ENCODE assay signal across 10 mouse cellular contexts in the genomic region with DNA sequence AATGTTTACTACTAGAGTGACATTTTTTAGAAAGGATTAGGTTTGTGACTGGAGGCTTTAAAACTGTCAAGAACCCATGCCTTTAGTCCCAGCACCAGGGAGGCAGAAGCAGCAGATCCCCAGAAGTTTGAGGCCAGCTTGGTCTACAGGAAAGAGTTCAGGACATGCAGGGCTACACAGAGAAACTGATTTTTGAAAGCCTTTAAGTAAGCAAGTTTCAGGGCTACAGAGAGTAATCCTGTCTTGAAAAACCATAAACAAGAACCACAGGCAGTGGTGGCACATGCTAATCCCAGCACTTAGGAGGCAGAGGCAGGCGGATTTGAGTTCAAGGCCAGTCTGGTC. TPM values are rescaled to one million over a fixed set of nuclear protein-coding genes. Genes with fewer than 3 reads are reported as not detected.
DNase-seq lines count a peak whose midpoint lies in the region; ATAC-seq and TF ChIP-seq lines count a peak whose summit lies in the region.
"Had no signal": no experiment of that assay in that cellular context is flagged by ENCODE, and none has a peak within 500 bp of the region (broad histone marks: within the 10 kb centered on the region; RNA-seq: fewer than 3 reads in every experiment).

No protein-coding gene starts in this region.

- H3K4me3 ChIP-seq in heart, adult 2 months: no peak overlapping the region
- H3K4me3 ChIP-seq in stomach, embryonic 14.5 days (ENCODE audit: low read depth, low read length): no peak overlapping the region
- H3K4me3 ChIP-seq in stomach, postnatal 0 days (ENCODE audit: low read depth, low read length): no peak overlapping the region
- no peak overlapping the region for H3K4me3 ChIP-seq in limb, embryonic 11.5 days (ENCODE audit: low read depth, low read length)
- H3K4me3 ChIP-seq in thymus, adult 2 months (ENCODE audit: control insufficient read depth, insufficient read depth, low read length): no peak overlapping the region
- H3K4me3 ChIP-seq: erythroblast, embryonic 14.5 days had no signal

- no peak for TF ChIP-seq CTCF in heart, adult 2 months (IDR thresholded peaks at IDR 0.05)
- TF ChIP-seq CTCF in stomach, postnatal 0 days (IDR thresholded peaks at IDR 0.05; ENCODE audit: low read depth): no peak
- TF ChIP-seq CTCF in thymus, adult 2 months (IDR thresholded peaks at IDR 0.05; ENCODE audit: borderline replicate concordance, control insufficient read depth, extremely low read depth, insufficient read depth, low read length, poor library complexity): no peak

- no peak overlapping the region for H3K9ac ChIP-seq in heart, adult 2 months (ENCODE audit: low read depth, low read length)
- no peak overlapping the region for H3K9ac ChIP-seq in stomach, embryonic 14.5 days (replicated peaks; ENCODE audit: low read depth, low read length)
- H3K9ac ChIP-seq in stomach, postnatal 0 days (ENCODE audit: low read length): no peak overlapping the region
- no peak overlapping the region for H3K9ac ChIP-seq in limb, embryonic 11.5 days (ENCODE audit: low read length)

- peaks cover 8% of the 10 kb centered on the region for H3K4me1 ChIP-seq in heart, adult 2 months (ENCODE audit: control insufficient read depth, insufficient read depth, low read length)
- H3K4me1 ChIP-seq in stomach, embryonic 14.5 days (ENCODE audit: control insufficient read depth, insufficient read depth, low read length): peaks cover 4% of the 10 kb centered on the region; the same call in 1 of the 2 replicates
- H3K4me1 ChIP-seq in stomach, postnatal 0 days (replicated peaks; ENCODE audit: control insufficient read depth, insufficient read depth): no peaks in the 10 kb centered on the region; the same call in 1 of the 2 replicates
- H3K4me1 ChIP-seq in limb, embryonic 11.5 days (ENCODE audit: control insufficient read depth, insufficient read depth, low read length): no peaks in the 10 kb centered on the region
- H3K4me1 ChIP-seq in thymus, adult 2 months (replicated peaks; ENCODE audit: control insufficient read depth, insufficient read depth, low read length): peaks cover 4% of the 10 kb centered on the region; the same call in 1 of the 2 replicates

- ATAC-seq in stomach, embryonic 14.5 days (ENCODE audit: insufficient number of reproducible peaks, insufficient read depth, low FRiP score, low read depth): no peak
- ATAC-seq in stomach, postnatal 0 days (ENCODE audit: low FRiP score, low TSS enrichment): no peak
- ATAC-seq in limb, embryonic 11.5 days (ENCODE audit: insufficient number of reproducible peaks, low FRiP score, low TSS enrichment, low read depth): peak; percentile 3; the same call in 1 of the 2 replicates

- H3K4me2 ChIP-seq in stomach, embryonic 14.5 days (replicated peaks; ENCODE audit: low read depth, low read length): no peak overlapping the region
- no peak overlapping the region for H3K4me2 ChIP-seq in stomach, postnatal 0 days (replicated peaks; ENCODE audit: low read depth)
- no peak overlapping the region for H3K4me2 ChIP-seq in limb, embryonic 11.5 days (ENCODE audit: low read depth, severe bottlenecking)

- 74% methylated on average over 1 of the region's 1 CpGs for WGBS in heart, adult 2 months
- WGBS in stomach, embryonic 14.5 days: 46% methylated on average over 1 of the region's 1 CpGs
- 36% methylated on average over 1 of the region's 1 CpGs for WGBS in stomach, postnatal 0 days
- 50% methylated on average over 1 of the region's 1 CpGs for WGBS in limb, embryonic 11.5 days
- 96% methylated on average over 1 of the region's 1 CpGs for WGBS in thymus, adult 2 months

- 0 out of 2 replicates have a peak, but pooled peaks cover 2% of the 10 kb centered on the region for H3K79me2 ChIP-seq in heart, adult 2 months (replicated peaks; ENCODE audit: control insufficient read depth, insufficient read depth, low read length)

- no peaks in the 10 kb centered on the region for H3K9me3 ChIP-seq in stomach, embryonic 14.5 days (ENCODE audit: control insufficient read depth, low read depth, low read length)
- no peaks in the 10 kb centered on the region for H3K9me3 ChIP-seq in stomach, postnatal 0 days (ENCODE audit: control insufficient read depth, low read length)
- H3K9me3 ChIP-seq in limb, embryonic 11.5 days (ENCODE audit: control insufficient read depth, low read length): no peaks in the 10 kb centered on the region

- H3K27ac ChIP-seq in heart, adult 2 months: no peak overlapping the region
- H3K27ac ChIP-seq in stomach, embryonic 14.5 days (ENCODE audit: low read length): peak overlapping the region; percentile 7; the same call in 1 of the 2 replicates
- no peak overlapping the region for H3K27ac ChIP-seq in stomach, postnatal 0 days (replicated peaks)
- H3K27ac ChIP-seq in limb, embryonic 11.5 days (replicated peaks; ENCODE audit: low read depth, low read length): no peak overlapping the region
- no peak overlapping the region for H3K27ac ChIP-seq in thymus, adult 2 months (ENCODE audit: control insufficient read depth, insufficient read depth, low read length)

- no peak for TF ChIP-seq EP300 in heart, adult 2 months (IDR thresholded peaks at IDR 0.05; ENCODE audit: insufficient read depth, low read depth, low read length)
- TF ChIP-seq EP300 in stomach, postnatal 0 days (optimal IDR thresholded peaks at IDR 0.05): no peak

- peaks cover 29% of the 10 kb centered on the region for H3K36me3 ChIP-seq in heart, adult 2 months (ENCODE audit: control insufficient read depth, insufficient read depth, low read length)
- peaks cover 34% of the 10 kb centered on the region; the same call in 1 of the 2 replicates for H3K36me3 ChIP-seq in stomach, embryonic 14.5 days (ENCODE audit: control insufficient read depth, insufficient read depth, low read length)
- H3K36me3 ChIP-seq in stomach, postnatal 0 days (ENCODE audit: control insufficient read depth, insufficient read depth, low read length): peaks cover 10% of the 10 kb centered on the region; the same call in 1 of the 2 replicates
- H3K36me3 ChIP-seq in limb, embryonic 11.5 days (ENCODE audit: control insufficient read depth, insufficient read depth, low read length): peaks cover 6% of the 10 kb centered on the region; the same call in 1 of the 2 replicates
- H3K36me3 ChIP-seq in thymus, adult 2 months (ENCODE audit: control insufficient read depth, insufficient read depth, low read length): peaks cover 41% of the 10 kb centered on the region

- intact Hi-C loops in heart, adult 2 months (cut with DNase I): no loop called here

- no peaks in the 10 kb centered on the region for H3K27me3 ChIP-seq in heart, adult 2 months (ENCODE audit: control insufficient read depth, insufficient read depth, low read length)
- H3K27me3 ChIP-seq in stomach, embryonic 14.5 days (ENCODE audit: control insufficient read depth, insufficient read depth, low read length): no peaks in the 10 kb centered on the region
- H3K27me3 ChIP-seq in stomach, postnatal 0 days (ENCODE audit: control insufficient read depth, insufficient read depth, low read length): no peaks in the 10 kb centered on the region
- no peaks in the 10 kb centered on the region for H3K27me3 ChIP-seq in limb, embryonic 11.5 days (ENCODE audit: control insufficient read depth, insufficient read depth, low read length)
- no peaks in the 10 kb centered on the region for H3K27me3 ChIP-seq in thymus, adult 2 months (ENCODE audit: control insufficient read depth, insufficient read depth, low read length)

- DNase-seq in heart, adult 11 months: peak; percentile 16
- no peak for DNase-seq in heart, adult 2 months
- DNase-seq in stomach, postnatal 0 days (ENCODE audit: low spot score): no peak
- no peak for DNase-seq in limb, embryonic 11.5 days (ENCODE audit: low spot score)
- no peak for DNase-seq in cerebellum, adult 9-11 months
- no peak for DNase-seq in thymus, adult 2 months
- no peak for DNase-seq in ovary, postnatal 14 days (ENCODE audit: low spot score)
- DNase-seq: thymus, postnatal 14 days had no signal

- no peak for TF ChIP-seq POLR2A in heart, adult 2 months (IDR thresholded peaks at IDR 0.05; ENCODE audit: insufficient read depth, low read depth, low read length)
- TF ChIP-seq POLR2A in thymus, adult 2 months (IDR thresholded peaks at IDR 0.05; ENCODE audit: control insufficient read depth, extremely low read depth, insufficient read depth, low read length, poor library complexity): no peak

RNA-seq across cellular contexts. Expression of a gene that starts 5.7 kb away (rescaled TPM):
- 10 to 100 TPM; 13.8 to 14.2 TPM for total RNA-seq in heart, adult 2 months (2021)
- polyA plus RNA-seq in heart, adult 2 months (2012; rRNA removed): 1.8 and 3.8 TPM in 2 replicates
- polyA plus RNA-seq in stomach, embryonic 14.5 days (2014; fragmentation: Nextera tagmentation; extraction: Ambion mirVana): 12.7 and 14.1 TPM in 2 replicates
- polyA plus RNA-seq in stomach, postnatal 0 days (2015; fragmentation: Nextera tagmentation; extraction: Ambion mirVana): 2.2 and 2.8 TPM in 2 replicates
- 9.3 and 11.5 TPM in 2 replicates for polyA plus RNA-seq in limb, embryonic 11.5 days (2014; fragmentation: Nextera tagmentation; extraction: Ambion mirVana)
- polyA plus RNA-seq in thymus, adult 2 months (2012; rRNA removed): 3.9 and 4.2 TPM in 2 replicates
- polyA plus RNA-seq: erythroblast, embryonic 14.5 days had no signal

RNA-seq across cellular contexts. Expression of a gene that starts 30.1 kb away (rescaled TPM):
- total RNA-seq in heart, adult 2 months (2021): 10 to 100 TPM; 23.0 to 25.4 TPM
- 13.7 and 38.3 TPM in 2 replicates for polyA plus RNA-seq in heart, adult 2 months (2012; rRNA removed)
- 26.1 and 31.2 TPM in 2 replicates for polyA plus RNA-seq in stomach, embryonic 14.5 days (2014; fragmentation: Nextera tagmentation; extraction: Ambion mirVana)
- 15.9 and 16.2 TPM in 2 replicates for polyA plus RNA-seq in stomach, postnatal 0 days (2015; fragmentation: Nextera tagmentation; extraction: Ambion mirVana)
- 48.0 and 51.6 TPM in 2 replicates for polyA plus RNA-seq in limb, embryonic 11.5 days (2014; fragmentation: Nextera tagmentation; extraction: Ambion mirVana)
- 11.1 and 13.6 TPM in 2 replicates for polyA plus RNA-seq in thymus, adult 2 months (2012; rRNA removed)

RNA-seq across cellular contexts. Expression of a gene that starts 30.1 kb away (rescaled TPM):
- total RNA-seq in heart, adult 2 months (2021): 1 to 10 TPM; 1.1 to 1.2 TPM
- polyA plus RNA-seq in heart, adult 2 months (2012; rRNA removed): 0.41 and 1.0 TPM in 2 replicates
- 28.7 and 32.7 TPM in 2 replicates for polyA plus RNA-seq in stomach, embryonic 14.5 days (2014; fragmentation: Nextera tagmentation; extraction: Ambion mirVana)
- 9.6 and 10.2 TPM in 2 replicates for polyA plus RNA-seq in stomach, postnatal 0 days (2015; fragmentation: Nextera tagmentation; extraction: Ambion mirVana)
- polyA plus RNA-seq in limb, embryonic 11.5 days (2014; fragmentation: Nextera tagmentation; extraction: Ambion mirVana): 41.7 and 44.8 TPM in 2 replicates
- polyA plus RNA-seq in thymus, adult 2 months (2012; rRNA removed): 9.5 and 10.2 TPM in 2 replicates
